Mouse (Mus musculus): ENCODE data around the gene Cdca5. TPM values are rescaled to one million over a fixed set of nuclear protein-coding genes. Genes with fewer than 3 reads are reported as not detected.

Cdca5 gene
- polyA plus RNA-seq, 2 experiments = 23.1 to 30.9 TPM

- TF ChIP-seq EP300 (IDR thresholded peaks at IDR 0.05; ENCODE audit: low read depth) = no peak
- no peak for TF ChIP-seq CTCF (IDR thresholded peaks at IDR 0.05; ENCODE audit: low read depth)
- DNase-seq (ENCODE audit: low read depth in 3 of 3, low spot score in 3 of 3) = no peak
- ATAC-seq (ENCODE audit: insufficient read depth) = no peak
- no peaks in the 10 kb centered on the region; the same call in 1 of the 2 replicates for H3K36me3 ChIP-seq (replicated peaks; ENCODE audit: control insufficient read depth, insufficient read depth, low read depth)
- H3K4me2 ChIP-seq (ENCODE audit: low read depth) = no peak overlapping the region
- no peaks in the 10 kb centered on the region for H3K9me3 ChIP-seq (ENCODE audit: control insufficient read depth, low read length)
- H3K27me3 ChIP-seq (ENCODE audit: control insufficient read depth, insufficient read depth, low read length) = no peaks in the 10 kb centered on the region
- peak overlapping the region; percentile 18; the same call in 1 of the 2 replicates for H3K9ac ChIP-seq (replicated peaks)
- H3K4me1 ChIP-seq (replicated peaks; ENCODE audit: control insufficient read depth in 2 of 2, insufficient read depth in 2 of 2, low read length in 1 of 2) = peaks cover 23 to 24% of the 10 kb centered on the region in 2 experiments
- no peak overlapping the region for H3K27ac ChIP-seq
- H3K4me3 ChIP-seq (ENCODE audit: insufficient read depth in 1 of 2, low read depth in 2 of 2, low read length in 2 of 2) = no peak overlapping the region
- 44% methylated on average over 4 of the region's 4 CpGs for WGBS (ENCODE audit: insufficient replicate concordance)
These were observed 19.7 kb downstream of the Cdca5 start for GRCm38 (mm10) chr19:6104476-6104875.

GRCm38 (mm10) chr19:6105586-6105985 lies 20.8 kb downstream of the Cdca5 start, which contains the start of gene Naaladl1:
Gene Naaladl1, plus strand, starts transcription at chr19:6105782.
- no peak within 1 kb of the TSS for H3K9ac ChIP-seq (replicated peaks)
- no peak for ATAC-seq (ENCODE audit: insufficient read depth)
- WGBS (ENCODE audit: insufficient replicate concordance) = 79% methylated on average over 7 of the region's 7 CpGs
- H3K4me3 ChIP-seq (ENCODE audit: insufficient read depth in 1 of 2, low read depth in 2 of 2, low read length in 2 of 2) = no peak within 1 kb of the TSS
- no peak for DNase-seq (ENCODE audit: low read depth in 3 of 3, low spot score in 3 of 3)
- H3K4me2 ChIP-seq (ENCODE audit: low read depth) = no peak within 1 kb of the TSS
- no peak for TF ChIP-seq EP300 (IDR thresholded peaks at IDR 0.05; ENCODE audit: low read depth)
- TF ChIP-seq CTCF (IDR thresholded peaks at IDR 0.05; ENCODE audit: low read depth) = no peak
- H3K27ac ChIP-seq = no peak within 1 kb of the TSS
- no peaks in the 10 kb centered on the region for H3K36me3 ChIP-seq (replicated peaks; ENCODE audit: control insufficient read depth, insufficient read depth, low read depth)
- H3K9me3 ChIP-seq (ENCODE audit: control insufficient read depth, low read length) = no peaks in the 10 kb centered on the region
- peaks cover 23 to 24% of the 10 kb centered on the region in 2 experiments for H3K4me1 ChIP-seq (replicated peaks; ENCODE audit: control insufficient read depth in 2 of 2, insufficient read depth in 2 of 2, low read length in 1 of 2)
- no peaks in the 10 kb centered on the region for H3K27me3 ChIP-seq (ENCODE audit: control insufficient read depth, insufficient read depth, low read length)

GRCm38 (mm10) chr19:6113116-6113515 lies 28.3 kb downstream of the Cdca5 start:
- DNase-seq (ENCODE audit: low read depth in 3 of 3, low spot score in 3 of 3) = no peak
- Histone ChIP-seq H3K9ac (replicated peaks) (no peak overlapping the region), H3K4me2 (ENCODE audit: low read depth) (no peak overlapping the region), H3K27ac (no peak overlapping the region), H3K27me3 (ENCODE audit: control insufficient read depth, insufficient read depth, low read length) (no peaks in the 10 kb centered on the region), H3K4me1 (replicated peaks; ENCODE audit: control insufficient read depth in 2 of 2, insufficient read depth in 2 of 2, low read length in 1 of 2) (peaks cover 6% of the 10 kb centered on the region in 2 experiments), H3K4me3 (ENCODE audit: insufficient read depth in 1 of 2, low read depth in 2 of 2, low read length in 2 of 2) (no peak overlapping the region), H3K36me3 (replicated peaks; ENCODE audit: control insufficient read depth, insufficient read depth, low read depth) (peaks cover 6% of the 10 kb centered on the region), H3K9me3 (ENCODE audit: control insufficient read depth, low read length) (no peaks in the 10 kb centered on the region)
- ATAC-seq (ENCODE audit: insufficient read depth) = no peak
- TF ChIP-seq EP300 (IDR thresholded peaks at IDR 0.05; ENCODE audit: low read depth) = no peak
- TF ChIP-seq CTCF (IDR thresholded peaks at IDR 0.05; ENCODE audit: low read depth) = no peak
- 64% methylated on average over 6 of the region's 6 CpGs for WGBS (ENCODE audit: insufficient replicate concordance)

- ATAC-seq (ENCODE audit: insufficient read depth) (no peak), DNase-seq (ENCODE audit: low read depth in 3 of 3, low spot score in 3 of 3) (no peak)
- H3K36me3 ChIP-seq (replicated peaks; ENCODE audit: control insufficient read depth, insufficient read depth, low read depth) = peaks cover 15% of the 10 kb centered on the region
- H3K9me3 ChIP-seq (ENCODE audit: control insufficient read depth, low read length) = no peaks in the 10 kb centered on the region
- no peak for TF ChIP-seq EP300 (IDR thresholded peaks at IDR 0.05; ENCODE audit: low read depth)
- no peak for TF ChIP-seq CTCF (IDR thresholded peaks at IDR 0.05; ENCODE audit: low read depth)
- 84% methylated on average over 15 of the region's 15 CpGs for WGBS (ENCODE audit: insufficient replicate concordance)
- H3K27me3 ChIP-seq (ENCODE audit: control insufficient read depth, insufficient read depth, low read length) = no peaks in the 10 kb centered on the region
- H3K4me2 ChIP-seq (ENCODE audit: low read depth) = peak overlapping the region; percentile 97
- H3K4me3 ChIP-seq (ENCODE audit: insufficient read depth in 1 of 2, low read depth in 2 of 2, low read length in 2 of 2) = peak overlapping the region in 1 of 2 experiments; percentile 84; a peak in 2 of 4 replicates
- peak overlapping the region; percentile 37 for H3K9ac ChIP-seq (replicated peaks)
- no peak overlapping the region for H3K27ac ChIP-seq
- H3K4me1 ChIP-seq (replicated peaks; ENCODE audit: control insufficient read depth in 2 of 2, insufficient read depth in 2 of 2, low read length in 1 of 2) = peaks cover 9% of the 10 kb centered on the region in 2 experiments
These were observed 31.5 kb downstream of the Cdca5 start for GRCm38 (mm10) chr19:6116113-6116850.

GRCm38 (mm10) chr19:6117346-6117985 lies 32.7 kb downstream of the Cdca5 start:
- no peak for DNase-seq (ENCODE audit: low read depth in 3 of 3, low spot score in 3 of 3)
- Histone ChIP-seq H3K4me3 (ENCODE audit: insufficient read depth in 1 of 2, low read depth in 2 of 2, low read length in 2 of 2) (peak overlapping the region; percentile 74 to 84), H3K4me2 (ENCODE audit: low read depth) (peak overlapping the region; percentile 97), H3K27ac (peak overlapping the region; percentile 90), H3K27me3 (ENCODE audit: control insufficient read depth, insufficient read depth, low read length) (no peaks in the 10 kb centered on the region), H3K36me3 (replicated peaks; ENCODE audit: control insufficient read depth, insufficient read depth, low read depth) (peaks cover 15% of the 10 kb centered on the region), H3K9ac (replicated peaks) (peak overlapping the region; percentile 86), H3K9me3 (ENCODE audit: control insufficient read depth, low read length) (no peaks in the 10 kb centered on the region), H3K4me1 (replicated peaks; ENCODE audit: control insufficient read depth in 2 of 2, insufficient read depth in 2 of 2, low read length in 1 of 2) (peaks cover 9% of the 10 kb centered on the region in 2 experiments)
- TF ChIP-seq EP300 (IDR thresholded peaks at IDR 0.05; ENCODE audit: low read depth) = no peak
- no peak for TF ChIP-seq CTCF (IDR thresholded peaks at IDR 0.05; ENCODE audit: low read depth)
- no peak for ATAC-seq (ENCODE audit: insufficient read depth)
- 2% methylated on average over 32 of the region's 32 CpGs for WGBS (ENCODE audit: insufficient replicate concordance)

All from liver, embryonic 14.5 days (tissue).